Mouse (Mus musculus): ENCODE data around the gene Tnfsf12.

The Tnfsf12 gene

GRCm38 (mm10) chr11:69680136-69680855 lies 15.4 kb downstream of the Tnfsf12 start:
- DNase-seq, result no peak

GRCm38 (mm10) chr11:69679144-69679543 lies 16.5 kb downstream of the Tnfsf12 start:
- DNase-seq, result no peak

- DNase-seq, result peak; percentile 100
Observed at GRCm38 (mm10) chr11:69672211-69672706, 23.4 kb downstream of the Tnfsf12 start, which contains the start of gene Eif4a1. Gene Eif4a1 (minus strand): TSS chr11:69672423.

GRCm38 (mm10) chr11:69671726-69672124 lies 23.9 kb downstream of the Tnfsf12 start:
- no peak for DNase-seq

GRCm38 (mm10) chr11:69670786-69671725 lies 24.6 kb downstream of the Tnfsf12 start:
- DNase-seq, result peak; percentile 94 to 95

- no peak for DNase-seq
Observed at GRCm38 (mm10) chr11:69666665-69667005, 29.0 kb downstream of the Tnfsf12 start.

GRCm38 (mm10) chr11:69665961-69666664 lies 29.5 kb downstream of the Tnfsf12 start, which contains the start of gene Cd68:
Gene Cd68 (minus strand): TSS chr11:69666153.
- peak; percentile 81 for DNase-seq

- DNase-seq, result no peak
Observed at GRCm38 (mm10) chr11:69665457-69665960, 30.1 kb downstream of the Tnfsf12 start.

- no peak for DNase-seq
Observed at GRCm38 (mm10) chr11:69664841-69665240, 30.8 kb downstream of the Tnfsf12 start.

- no peak for DNase-seq
Observed at GRCm38 (mm10) chr11:69663795-69664194, 31.9 kb downstream of the Tnfsf12 start.

- DNase-seq, result no peak
Observed at GRCm38 (mm10) chr11:69662967-69663671, 32.5 kb downstream of the Tnfsf12 start.

- peak; percentile 95 to 97 for DNase-seq
Observed at GRCm38 (mm10) chr11:69662213-69662966, 33.3 kb downstream of the Tnfsf12 start, which contains the start of gene Mpdu1. Gene Mpdu1 (minus strand): TSS chr11:69662642.

GRCm38 (mm10) chr11:69661221-69661881 lies 34.3 kb downstream of the Tnfsf12 start:
- no peak for DNase-seq

- DNase-seq, result no peak
Observed at GRCm38 (mm10) chr11:69657462-69657881, 38.2 kb downstream of the Tnfsf12 start.

- DNase-seq, result peak in 1 of 2 experiments; percentile 39
Observed at GRCm38 (mm10) chr11:69656617-69657461, 38.8 kb downstream of the Tnfsf12 start.

GRCm38 (mm10) chr11:69656065-69656455 lies 39.6 kb downstream of the Tnfsf12 start:
- DNase-seq, result no peak

- peak; percentile 49 to 60 for DNase-seq
Observed at GRCm38 (mm10) chr11:69655264-69656064, 40.2 kb downstream of the Tnfsf12 start, which contains the start of gene Sox15. Gene Sox15 (plus strand): TSS chr11:69655314.

- DNase-seq, result peak; percentile 26 to 52
Observed at GRCm38 (mm10) chr11:69654760-69655159, 40.9 kb downstream of the Tnfsf12 start.
